Mouse (Mus musculus): ENCODE measurements around the gene Isg20l2.

GRCm38 (mm10) chr3:87899266-87899665 is 30.8 kb upstream of the Isg20l2 start:
- no peak for TF ChIP-seq CTCF (IDR thresholded peaks at IDR 0.05; ENCODE audit: low read depth)
- no peak for TF ChIP-seq EP300 (IDR thresholded peaks at IDR 0.05; ENCODE audit: low read depth)

All from heart, postnatal 0 days (tissue).